Mouse (Mus musculus): Measurements from ENCODE around the gene Gas2l2.

The Gas2l2 gene

GRCm38 (mm10) chr11:83397626-83398025, 31.6 kb downstream of the Gas2l2 start:
- no peak for DNase-seq (ENCODE audit: low spot score in 2 of 2)

- no peak for DNase-seq (ENCODE audit: low spot score in 2 of 2)
These were observed 34.3 kb downstream of the Gas2l2 start for GRCm38 (mm10) chr11:83394802-83395439.

DNA sequence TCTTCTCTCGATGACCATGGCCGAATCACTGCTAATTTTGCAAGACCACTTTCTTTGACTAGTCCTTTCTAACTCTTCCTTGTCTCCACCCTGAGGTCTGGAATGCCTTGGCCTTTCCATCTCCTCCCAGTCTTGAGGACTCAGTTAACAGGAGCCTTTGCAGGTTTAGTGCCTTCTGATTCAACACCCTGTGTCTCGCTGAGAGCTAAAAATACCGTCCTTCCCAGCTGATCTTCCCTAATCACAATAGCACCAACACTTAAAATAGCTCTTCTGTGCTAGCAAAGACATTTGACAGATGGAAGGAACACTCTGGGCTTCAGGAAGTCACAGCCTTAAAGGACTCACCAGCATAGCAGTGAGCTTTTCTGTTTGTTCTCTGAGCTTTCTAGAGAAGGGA, 36.2 kb downstream of the Gas2l2 start:
- no peak for DNase-seq (ENCODE audit: low spot score in 2 of 2)

- no peak for DNase-seq (ENCODE audit: low spot score in 2 of 2)
These were observed 45.7 kb downstream of the Gas2l2 start for GRCm38 (mm10) chr11:83383532-83383887.

GRCm38 (mm10) chr11:83382876-83383531, 46.3 kb downstream of the Gas2l2 start:
- no peak for DNase-seq (ENCODE audit: low spot score in 2 of 2)

GRCm38 (mm10) chr11:83379745-83380341, 49.4 kb downstream of the Gas2l2 start:
- DNase-seq (ENCODE audit: low spot score in 2 of 2), result no peak
